Mouse (Mus musculus) liver, embryonic 11.5 days (tissue): ENCODE measurements at regions not wholly inside any gene's neighbourhood (a gene's known extent, or its start where the extent isn't known, plus 50 kb on each side); places are given as distances from the start of the nearest gene placed in this dataset.

Source experiments
- ATAC-seq: fragments of 200-750 bp; cut with Nextera tagmentation; replicated peaks from 2 replicates; pipeline ENCODE4 v1.8.0; 2017; ENCODE audit warnings: moderate number of reproducible peaks, mild to moderate bottlenecking, moderate TSS enrichment, moderate library complexity; ENCODE audit not compliant: low FRiP score
- DNase-seq: peaks from one replicate; pipeline ENCODE4 v3.0.0-alpha.2; 2017; ENCODE audit warnings: low spot score
- H3K27ac ChIP-seq: fragments of 300-500 bp; sonication (generic); 2 replicates; pipeline ENCODE4 v1.5.1; 2014; ENCODE audit warnings: mild to moderate bottlenecking, low read depth, low read length, control low read depth
- H3K27me3 ChIP-seq: fragments of 300-500 bp; sonication (generic); replicated peaks from 2 replicates; pipeline ENCODE4 v1.6.1; 2014; ENCODE audit warnings: low read length, mixed read lengths; ENCODE audit not compliant: control insufficient read depth, insufficient read depth
- H3K36me3 ChIP-seq: fragments of 300-500 bp; sonication (generic); 2 replicates; pipeline ENCODE4 v1.6.1; 2014; ENCODE audit warnings: mild to moderate bottlenecking, low read length, moderate library complexity, mixed read lengths; ENCODE audit not compliant: control insufficient read depth, insufficient read depth
- H3K4me1 ChIP-seq: fragments of 300-500 bp; sonication (generic); replicated peaks from 2 replicates; pipeline ENCODE4 v1.6.1; 2014; ENCODE audit warnings: low read length, mixed read lengths; ENCODE audit not compliant: control insufficient read depth, insufficient read depth
- H3K4me2 ChIP-seq: fragments of 300-500 bp; sonication (generic); 2 replicates; pipeline ENCODE4 v1.6.1; 2014; ENCODE audit warnings: mild to moderate bottlenecking, control low read depth, moderate library complexity
- H3K4me3 ChIP-seq: fragments of 300-500 bp; sonication (generic); 2 replicates; pipeline ENCODE4 v1.5.1; 2014; ENCODE audit warnings: low read depth, low read length, control low read depth
- H3K9ac ChIP-seq: fragments of 300-500 bp; sonication (generic); 2 replicates; pipeline ENCODE4 v1.6.1; 2014; ENCODE audit warnings: low read depth, low read length, control low read depth
- H3K9me3 ChIP-seq: fragments of 300-500 bp; sonication (generic); 2 replicates; pipeline ENCODE4 v1.6.1; 2016; ENCODE audit warnings: low read length, inconsistent platforms, mixed read lengths; ENCODE audit not compliant: control insufficient read depth
- WGBS: fragments of 180-500 bp; shearing (Covaris S2); extraction: QIAGEN DNeasy Blood & Tissue Kit; methylation state at CpG from one replicate; pipeline ENCODE4 v1.1.7; 2014; 5-methylcytosine and 5-hydroxymethylcytosine counted together

DNA sequence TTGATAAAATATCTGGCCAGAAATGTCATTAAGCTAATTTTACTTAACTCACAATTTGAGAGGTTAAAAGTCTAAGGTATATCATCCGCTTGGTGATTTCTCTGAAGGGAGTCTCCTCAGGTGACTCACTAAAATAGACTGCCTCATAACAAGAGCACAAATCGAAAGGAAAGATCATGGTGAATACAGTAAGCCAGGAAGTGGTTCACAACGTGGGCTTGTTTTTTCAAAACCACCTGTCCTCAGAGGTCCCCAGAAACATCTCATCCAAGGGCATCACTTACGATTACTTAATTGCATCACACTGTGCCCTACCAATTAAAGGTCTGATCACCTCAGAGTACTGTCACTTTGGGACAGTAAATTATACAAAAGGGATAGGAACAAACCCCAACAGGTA, 1009.0 kb upstream of the Cited2 start:
- H3K4me2 ChIP-seq, result no peak overlapping the region
- no peak overlapping the region for H3K4me3 ChIP-seq
- WGBS, result 67% methylated on average over 4 of the region's 4 CpGs
- no peak overlapping the region for H3K27ac ChIP-seq
- DNase-seq, result no peak
- no peaks in the 10 kb centered on the region for H3K36me3 ChIP-seq
- H3K27me3 ChIP-seq, result no peaks in the 10 kb centered on the region
- no peak overlapping the region for H3K9ac ChIP-seq
- ATAC-seq, result no peak
- H3K4me1 ChIP-seq, result no peaks in the 10 kb centered on the region
- H3K9me3 ChIP-seq, result no peaks in the 10 kb centered on the region

DNA sequence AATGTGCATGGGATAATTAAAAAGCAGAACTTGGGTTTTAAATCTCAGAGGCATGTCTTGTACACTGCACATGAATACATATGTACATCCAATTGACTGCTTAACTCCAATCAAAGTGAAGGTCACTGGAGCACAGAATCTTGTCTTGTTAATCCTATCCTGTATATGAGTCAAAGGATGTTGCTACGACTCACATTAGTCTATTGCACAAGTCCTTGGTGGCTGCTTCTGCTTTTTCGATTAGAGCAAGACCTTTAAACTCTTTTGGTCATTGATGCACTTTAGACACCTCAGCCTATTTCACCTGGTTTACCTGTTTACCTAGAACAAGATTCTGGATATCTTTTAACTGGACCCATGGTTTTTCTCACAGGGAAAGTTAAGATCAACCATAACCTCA, 1008.5 kb upstream of the Cited2 start:
- H3K9me3 ChIP-seq, result no peaks in the 10 kb centered on the region
- no peak for DNase-seq
- H3K9ac ChIP-seq, result no peak overlapping the region
- H3K27ac ChIP-seq, result no peak overlapping the region
- no peak for ATAC-seq
- H3K36me3 ChIP-seq, result no peaks in the 10 kb centered on the region
- 59% methylated on average over 2 of the region's 2 CpGs for WGBS
- H3K4me2 ChIP-seq, result no peak overlapping the region
- H3K4me3 ChIP-seq, result no peak overlapping the region
- no peaks in the 10 kb centered on the region for H3K27me3 ChIP-seq
- H3K4me1 ChIP-seq, result no peaks in the 10 kb centered on the region

DNA sequence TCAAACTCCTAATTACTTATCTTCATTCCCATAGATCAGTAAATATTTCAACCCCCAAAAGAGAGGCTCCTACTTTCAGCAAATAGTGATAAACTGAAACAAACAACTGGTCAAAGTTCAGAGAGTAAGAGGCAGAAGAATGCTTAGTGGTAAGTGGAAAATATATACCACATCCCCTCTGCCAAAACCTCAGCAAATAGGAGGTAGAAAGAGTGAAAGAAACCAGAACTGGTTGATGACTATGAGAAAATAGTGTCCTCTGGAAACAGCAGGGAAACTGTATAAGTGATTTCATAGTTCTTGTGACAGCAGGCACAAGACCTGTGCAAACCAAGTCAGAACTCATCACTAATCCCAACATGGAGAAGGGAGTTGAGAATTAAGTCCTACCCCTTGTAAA, 980.8 kb upstream of the Cited2 start:
- H3K4me1 ChIP-seq, result no peaks in the 10 kb centered on the region
- no peak overlapping the region for H3K4me2 ChIP-seq
- no peak overlapping the region for H3K27ac ChIP-seq
- no peak overlapping the region for H3K4me3 ChIP-seq
- H3K36me3 ChIP-seq, result no peaks in the 10 kb centered on the region
- H3K9ac ChIP-seq, result no peak overlapping the region
- no peak for ATAC-seq
- no peak for DNase-seq
- H3K27me3 ChIP-seq, result no peaks in the 10 kb centered on the region
- H3K9me3 ChIP-seq, result no peaks in the 10 kb centered on the region

DNA sequence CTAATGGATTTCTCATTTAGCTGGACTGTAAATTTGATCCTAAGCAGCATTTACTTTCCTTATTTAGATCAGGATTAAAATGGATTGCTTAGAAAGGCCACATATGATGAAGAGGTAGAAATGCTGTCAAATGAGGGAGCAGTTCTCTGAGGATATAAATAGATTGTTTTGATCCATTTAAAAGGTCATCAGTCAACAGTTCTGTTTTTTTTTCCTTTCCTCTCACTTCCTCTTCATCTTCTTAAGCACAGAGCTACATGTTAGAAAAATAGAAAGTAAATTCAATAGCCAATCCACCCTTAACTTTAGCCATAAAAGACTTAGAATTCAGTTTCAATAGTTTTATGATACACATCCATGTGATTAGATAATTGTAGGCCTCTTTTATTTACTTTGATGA, 971.5 kb upstream of the Cited2 start:
- no peaks in the 10 kb centered on the region for H3K36me3 ChIP-seq
- H3K4me3 ChIP-seq, result no peak overlapping the region
- H3K27me3 ChIP-seq, result no peaks in the 10 kb centered on the region
- no peak for DNase-seq
- H3K4me2 ChIP-seq, result no peak overlapping the region
- H3K27ac ChIP-seq, result no peak overlapping the region
- no peak overlapping the region for H3K9ac ChIP-seq
- no peaks in the 10 kb centered on the region for H3K4me1 ChIP-seq
- no peaks in the 10 kb centered on the region for H3K9me3 ChIP-seq
- ATAC-seq, result no peak

DNA sequence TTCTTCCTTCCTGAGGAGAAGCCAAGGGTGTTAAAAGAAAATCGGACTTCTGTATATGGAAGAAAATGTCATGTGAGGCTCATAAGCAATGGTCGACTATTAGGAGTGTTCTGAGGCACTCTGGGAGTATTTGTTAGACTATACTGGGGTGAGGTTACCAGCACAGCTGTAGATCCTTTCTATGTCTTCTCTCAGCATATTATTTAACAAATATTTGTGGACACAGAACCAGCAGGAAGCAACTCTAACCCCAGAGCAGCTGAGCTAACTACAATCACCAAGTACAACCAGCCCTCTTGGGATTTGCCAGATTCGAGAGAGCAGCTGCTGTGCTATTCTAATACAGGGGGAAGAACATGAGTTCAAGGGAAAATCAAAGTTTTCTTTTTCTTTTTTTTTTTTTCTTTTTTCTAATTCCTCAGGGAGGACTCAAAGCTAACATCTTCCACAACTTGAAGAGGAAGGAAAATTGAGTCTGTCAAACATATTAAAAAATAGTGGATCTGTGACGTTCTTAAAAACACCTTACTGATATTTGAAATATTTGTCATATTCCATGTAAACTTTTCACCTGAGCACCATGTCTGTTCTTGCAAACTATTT, 933.3 kb upstream of the Cited2 start:
- Histone ChIP-seq H3K9ac (no peak overlapping the region), H3K9me3 (no peaks in the 10 kb centered on the region), H3K4me2 (no peak overlapping the region), H3K4me1 (no peaks in the 10 kb centered on the region), H3K36me3 (no peaks in the 10 kb centered on the region), H3K4me3 (no peak overlapping the region), H3K27me3 (no peaks in the 10 kb centered on the region), H3K27ac (no peak overlapping the region)
- DNase-seq (no peak), ATAC-seq (no peak)
- 83% methylated on average over 4 of the region's 4 CpGs for WGBS

DNA sequence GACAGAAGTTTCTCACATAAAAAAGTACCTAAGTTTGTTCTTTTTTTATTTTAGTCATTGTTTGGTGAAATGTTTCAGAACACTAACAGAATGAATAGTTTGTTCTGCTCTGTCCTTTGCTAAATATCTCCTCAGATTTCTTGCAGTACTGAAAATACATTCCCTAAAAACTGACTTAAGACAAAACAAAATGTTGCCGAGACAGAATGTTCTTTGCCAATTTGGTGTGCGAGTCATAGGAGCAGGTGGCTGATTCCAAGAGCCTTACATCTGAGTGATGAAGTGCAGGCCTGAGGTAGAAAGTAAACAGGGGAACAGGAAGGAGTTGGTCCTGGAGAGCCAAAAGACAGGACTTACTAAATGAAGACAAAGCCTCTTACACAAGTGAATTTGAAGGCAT, 919.0 kb upstream of the Cited2 start:
- Histone ChIP-seq H3K9me3 (no peaks in the 10 kb centered on the region), H3K36me3 (no peaks in the 10 kb centered on the region), H3K4me3 (no peak overlapping the region), H3K4me1 (no peaks in the 10 kb centered on the region), H3K27me3 (no peaks in the 10 kb centered on the region), H3K27ac (no peak overlapping the region), H3K9ac (no peak overlapping the region), H3K4me2 (no peak overlapping the region)
- ATAC-seq, result no peak
- 76% methylated on average over 2 of the region's 2 CpGs for WGBS
- DNase-seq, result no peak

DNA sequence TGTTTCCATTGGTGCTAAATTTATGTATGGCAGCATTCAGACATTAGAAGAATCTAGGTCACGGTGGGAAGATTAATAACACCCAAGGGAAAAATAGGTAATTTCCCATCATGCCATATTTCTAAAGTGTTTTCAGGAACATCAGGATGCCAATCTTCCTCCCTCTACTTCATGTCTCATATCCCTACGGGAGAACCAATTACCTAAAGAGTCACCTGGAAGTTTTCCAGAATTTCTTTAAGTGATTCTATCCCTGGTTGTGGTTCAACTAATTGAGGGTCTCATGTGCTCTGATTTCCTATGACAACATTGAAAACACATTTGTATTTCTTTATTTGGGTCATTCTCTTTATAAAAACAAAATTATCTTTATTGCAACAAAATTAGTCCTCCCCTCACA, 912.3 kb upstream of the Cited2 start:
- no peak overlapping the region for H3K27ac ChIP-seq
- WGBS, result 80% methylated on average over 2 of the region's 2 CpGs
- no peaks in the 10 kb centered on the region for H3K4me1 ChIP-seq
- H3K36me3 ChIP-seq, result no peaks in the 10 kb centered on the region
- DNase-seq (no peak), ATAC-seq (no peak)
- no peaks in the 10 kb centered on the region for H3K9me3 ChIP-seq
- no peak overlapping the region for H3K4me3 ChIP-seq
- no peak overlapping the region for H3K9ac ChIP-seq
- no peak overlapping the region for H3K4me2 ChIP-seq
- no peaks in the 10 kb centered on the region for H3K27me3 ChIP-seq

DNA sequence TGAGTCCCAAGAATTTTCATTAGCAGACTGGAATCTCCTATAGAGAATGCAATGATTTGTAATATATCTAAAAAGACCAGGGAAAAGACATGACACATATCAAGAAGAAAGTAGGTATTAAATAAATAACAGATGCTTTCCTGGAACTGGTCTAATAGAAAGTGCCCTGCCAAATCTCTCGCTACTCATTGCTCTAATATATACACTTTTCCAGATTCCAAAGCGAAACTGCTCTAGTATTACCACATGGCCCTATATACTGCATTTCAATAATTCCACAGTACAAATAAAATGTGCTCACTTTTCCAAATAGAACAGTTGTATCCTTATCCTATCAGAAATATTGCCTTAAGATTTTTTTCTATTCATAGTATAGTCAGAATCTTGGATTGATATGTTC, 909.0 kb upstream of the Cited2 start:
- Histone ChIP-seq H3K9me3 (no peaks in the 10 kb centered on the region), H3K36me3 (no peaks in the 10 kb centered on the region), H3K4me2 (no peak overlapping the region), H3K27ac (no peak overlapping the region), H3K4me3 (no peak overlapping the region), H3K4me1 (no peaks in the 10 kb centered on the region), H3K9ac (no peak overlapping the region), H3K27me3 (no peaks in the 10 kb centered on the region)
- DNase-seq (no peak), ATAC-seq (no peak)
- WGBS, result 85% methylated on average over 2 of the region's 2 CpGs

- H3K9ac ChIP-seq, result no peak overlapping the region
- H3K4me3 ChIP-seq, result no peak overlapping the region
- DNase-seq (no peak), ATAC-seq (no peak)
- H3K4me2 ChIP-seq, result no peak overlapping the region
- no peaks in the 10 kb centered on the region for H3K36me3 ChIP-seq
- no peaks in the 10 kb centered on the region for H3K27me3 ChIP-seq
- no peak overlapping the region for H3K27ac ChIP-seq
- no peaks in the 10 kb centered on the region for H3K4me1 ChIP-seq
- whole genome bisulfite sequencing, result 75% methylated on average over 1 of the region's 1 CpGs
- no peaks in the 10 kb centered on the region for H3K9me3 ChIP-seq
Observed at GRCm38 (mm10) chr10:16861534-16861933, 861.5 kb upstream of the Cited2 start.
